In genomic region chr6:31133896-31134735, GRCm38 (mm10) we compare ENCODE assay signal across 14 mouse cellular contexts.
DNase-seq lines count a peak whose midpoint lies in the region; ATAC-seq and TF ChIP-seq lines count a peak whose summit lies in the region.
"Had no signal": no experiment of that assay in that cellular context is flagged by ENCODE, and none has a peak within 500 bp of the region (broad histone marks: within the 10 kb centered on the region; RNA-seq: fewer than 3 reads in every experiment).

No protein-coding gene starts in this region.

- no peak for TF ChIP-seq POLR2A in liver, adult 2 months (IDR thresholded peaks at IDR 0.05; ENCODE audit: extremely low read depth, insufficient read depth, low read length)

- peaks cover 16% of the 10 kb centered on the region; the same call in 1 of the 2 replicates for H3K36me3 ChIP-seq in liver, adult 2 months (ENCODE audit: control insufficient read depth, insufficient read depth, low read length)
- no peaks in the 10 kb centered on the region for H3K36me3 ChIP-seq in hindbrain, embryonic 13.5 days
- H3K36me3 ChIP-seq: hindbrain, embryonic 15.5 days; limb, embryonic 15.5 days had no signal

- peaks cover 25% of the 10 kb centered on the region; the same call in 1 of the 2 replicates for H3K79me2 ChIP-seq in liver, adult 2 months (ENCODE audit: control insufficient read depth, insufficient read depth, low read length)

- no peak for ATAC-seq in hindbrain, embryonic 13.5 days (ENCODE audit: low FRiP score)

- H3K9ac ChIP-seq in liver, adult 2 months (ENCODE audit: low read depth, low read length) = 0 out of 2 replicates have a peak overlapping the region, but pooled peaks have one; percentile 12
- no peak overlapping the region for H3K9ac ChIP-seq in hindbrain, embryonic 13.5 days
- H3K9ac ChIP-seq: hindbrain, embryonic 15.5 days; limb, embryonic 15.5 days had no signal

- no peak for DNase-seq in gastrocnemius, adult 2 months
- DNase-seq in gastrocnemius, adult 8-10 months (ENCODE audit: low spot score in 2 of 2) = no peak
- no peak for DNase-seq in liver, adult 2 months (ENCODE audit: extremely low read depth, low read depth, low spot score)
- DNase-seq in liver = no peak
- peak; percentile 55 for DNase-seq in brain, adult 2 months (ENCODE audit: low read depth, low spot score)
- DNase-seq in layer of hippocampus, adult 9-11 months = peak; percentile 69
- DNase-seq in spleen, adult 12 weeks (ENCODE audit: low spot score) = no peak
- DNase-seq: gastrocnemius, postnatal 25 days; kidney, postnatal 4 days; lung, postnatal 10 days; retina, postnatal 1 day had no signal

- H3K9me3 ChIP-seq in hindbrain, embryonic 13.5 days = peaks cover 5% of the 10 kb centered on the region
- H3K9me3 ChIP-seq: hindbrain, embryonic 15.5 days; limb, embryonic 15.5 days had no signal

- peaks cover 62% of the 10 kb centered on the region for H3K4me1 ChIP-seq in liver, adult 2 months (ENCODE audit: control insufficient read depth, insufficient read depth, low read length)
- no peaks in the 10 kb centered on the region for H3K4me1 ChIP-seq in hindbrain, embryonic 13.5 days (replicated peaks)
- H3K4me1 ChIP-seq: hindbrain, embryonic 15.5 days had no signal

- H3K4me2 ChIP-seq in hindbrain, embryonic 13.5 days = no peak overlapping the region
- H3K4me2 ChIP-seq: hindbrain, embryonic 15.5 days; limb, embryonic 15.5 days had no signal

- intact Hi-C loops in gastrocnemius, adult 2 months (cut with DNase I) = no loop called here

- peak overlapping the region; percentile 67 for H3K27ac ChIP-seq in gastrocnemius, adult 2 months
- peak overlapping the region; percentile 30 for H3K27ac ChIP-seq in liver, adult 2 months (replicated peaks; ENCODE audit: insufficient read depth, low read depth, low read length)
- no peak overlapping the region for H3K27ac ChIP-seq in hindbrain, embryonic 13.5 days
- H3K27ac ChIP-seq: hindbrain, embryonic 15.5 days; limb, embryonic 15.5 days had no signal

- WGBS in liver, adult 2 months = 88% methylated on average over 11 of the region's 11 CpGs
- 86% methylated on average over 11 of the region's 11 CpGs for WGBS in hindbrain, embryonic 13.5 days

- H3K4me3 ChIP-seq in gastrocnemius, adult 2 months = no peak overlapping the region
- H3K4me3 ChIP-seq in liver, adult 2 months (ENCODE audit: insufficient read depth, low read depth, low read length) = no peak overlapping the region
- no peak overlapping the region for H3K4me3 ChIP-seq in hindbrain, embryonic 13.5 days
- H3K4me3 ChIP-seq: hindbrain, embryonic 15.5 days; limb, embryonic 15.5 days had no signal

- H3K27me3 ChIP-seq in liver, adult 2 months (ENCODE audit: control insufficient read depth, insufficient read depth, low read length) = no peaks in the 10 kb centered on the region
- H3K27me3 ChIP-seq in hindbrain, embryonic 13.5 days = no peaks in the 10 kb centered on the region
- H3K27me3 ChIP-seq: hindbrain, embryonic 15.5 days; limb, embryonic 15.5 days had no signal

- TF ChIP-seq CTCF in gastrocnemius, adult 2 months (IDR thresholded peaks at IDR 0.05) = no peak
- TF ChIP-seq CTCF in liver, adult 2 months (IDR thresholded peaks at IDR 0.05; ENCODE audit: low read depth, low read length) = no peak

Comparison
In these comparisons a context has a peak if more than half of its experiments do, and no peak if none do; other contexts are left out.
1. DNase-seq: peak in brain, adult 2 months (single experiment) and layer of hippocampus, adult 9-11 months (single experiment); none in gastrocnemius, adult 2 months (single experiment), gastrocnemius, adult 8-10 months (0 of 2), liver, adult 2 months (single experiment), liver (single experiment) and spleen, adult 12 weeks (single experiment).